Mouse (Mus musculus): ENCODE measurements around the gene Zfp622. TPM values are rescaled to one million over a fixed set of nuclear protein-coding genes. Genes with fewer than 3 reads are reported as not detected.

Zfp622 gene
- total RNA-seq (2014; rRNA removed) (32.6 and 33.8 TPM in 2 replicates), polyA plus RNA-seq (2015; fragmentation: Nextera tagmentation; extraction: Ambion mirVana) (29.9 and 33.2 TPM in 2 replicates)

- no peaks in the 10 kb centered on the region for H3K27me3 ChIP-seq (ENCODE audit: insufficient read depth, low read length)
- WGBS = under 1% methylated on average over 57 of the region's 57 CpGs
- TF ChIP-seq CTCF (IDR thresholded peaks at IDR 0.05; ENCODE audit: low read depth) = no peak
- DNase-seq (ENCODE audit: low spot score) (peak; percentile 100), ATAC-seq (peak; percentile 98)
- H3K36me3 ChIP-seq (ENCODE audit: insufficient read depth, low read length) = no peaks in the 10 kb centered on the region
- H3K4me1 ChIP-seq (ENCODE audit: insufficient read depth, low read length) = peaks cover 10% of the 10 kb centered on the region
- no peaks in the 10 kb centered on the region for H3K9me3 ChIP-seq (ENCODE audit: low read length)
- peak within 1 kb of the TSS; percentile 84 for H3K9ac ChIP-seq (replicated peaks; ENCODE audit: low read length)
- H3K4me2 ChIP-seq (ENCODE audit: low read depth, low read length) = peak within 1 kb of the TSS; percentile 96
- peak within 1 kb of the TSS; percentile 91 for H3K27ac ChIP-seq
- H3K4me3 ChIP-seq (ENCODE audit: low read length) = peak within 1 kb of the TSS; percentile 98
Measured at GRCm38 (mm10) chr15:25984067-25984733, at the start of gene Zfp622. Gene Zfp622, plus strand, starts transcription at chr15:25984366.

- DNase-seq (ENCODE audit: low spot score) = no peak
- no peak overlapping the region for H3K27ac ChIP-seq
- H3K4me2 ChIP-seq (ENCODE audit: low read depth, low read length) = no peak overlapping the region
- no peaks in the 10 kb centered on the region for H3K27me3 ChIP-seq (ENCODE audit: insufficient read depth, low read length)
- H3K4me1 ChIP-seq (ENCODE audit: insufficient read depth, low read length) = 0 out of 2 replicates have a peak, but pooled peaks cover 7% of the 10 kb centered on the region
- no peaks in the 10 kb centered on the region for H3K9me3 ChIP-seq (ENCODE audit: low read length)
- WGBS = 87% methylated on average over 7 of the region's 7 CpGs
- no peak overlapping the region for H3K4me3 ChIP-seq (ENCODE audit: low read length)
- ATAC-seq = no peak
- no peak overlapping the region for H3K9ac ChIP-seq (replicated peaks; ENCODE audit: low read length)
- no peaks in the 10 kb centered on the region for H3K36me3 ChIP-seq (ENCODE audit: insufficient read depth, low read length)
- TF ChIP-seq CTCF (IDR thresholded peaks at IDR 0.05; ENCODE audit: low read depth) = no peak
Measured at GRCm38 (mm10) chr15:25934411-25934810, 49.8 kb upstream of the Zfp622 start.

GRCm38 (mm10) chr15:25938496-25938895 is 45.7 kb upstream of the Zfp622 start:
- no peak for ATAC-seq
- no peak for TF ChIP-seq CTCF (IDR thresholded peaks at IDR 0.05; ENCODE audit: low read depth)

GRCm38 (mm10) chr15:25940397-25941377 is 43.5 kb upstream of the Zfp622 start:
- no peak overlapping the region for H3K9ac ChIP-seq (replicated peaks; ENCODE audit: low read length)
- H3K4me2 ChIP-seq (ENCODE audit: low read depth, low read length) = peak overlapping the region; percentile 8; the same call in 1 of the 2 replicates
- no peaks in the 10 kb centered on the region for H3K4me1 ChIP-seq (ENCODE audit: insufficient read depth, low read length)
- no peaks in the 10 kb centered on the region for H3K36me3 ChIP-seq (ENCODE audit: insufficient read depth, low read length)
- ATAC-seq (no peak), DNase-seq (ENCODE audit: low spot score) (no peak)
- no peaks in the 10 kb centered on the region for H3K27me3 ChIP-seq (ENCODE audit: insufficient read depth, low read length)
- TF ChIP-seq CTCF (IDR thresholded peaks at IDR 0.05; ENCODE audit: low read depth) = no peak
- no peaks in the 10 kb centered on the region for H3K9me3 ChIP-seq (ENCODE audit: low read length)
- no peak overlapping the region for H3K27ac ChIP-seq
- H3K4me3 ChIP-seq (ENCODE audit: low read length) = no peak overlapping the region
- 42% methylated on average over 24 of the region's 24 CpGs for WGBS

More at GRCm38 (mm10) chr15:25938496-25938895, 45.7 kb upstream of the Zfp622 start:
- Histone ChIP-seq H3K36me3 (ENCODE audit: insufficient read depth, low read length) (no peaks in the 10 kb centered on the region), H3K9me3 (ENCODE audit: low read length) (no peaks in the 10 kb centered on the region), H3K4me1 (ENCODE audit: insufficient read depth, low read length) (no peaks in the 10 kb centered on the region), H3K4me3 (ENCODE audit: low read length) (no peak overlapping the region), H3K27me3 (ENCODE audit: insufficient read depth, low read length) (no peaks in the 10 kb centered on the region), H3K4me2 (ENCODE audit: low read depth, low read length) (no peak overlapping the region), H3K27ac (no peak overlapping the region), H3K9ac (replicated peaks; ENCODE audit: low read length) (no peak overlapping the region)
- WGBS = 89% methylated on average over 7 of the region's 7 CpGs
- no peak for DNase-seq (ENCODE audit: low spot score)

GRCm38 (mm10) chr15:25941514-25941913 is 42.7 kb upstream of the Zfp622 start:
- H3K4me2 ChIP-seq (ENCODE audit: low read depth, low read length) = no peak overlapping the region
- H3K27me3 ChIP-seq (ENCODE audit: insufficient read depth, low read length) = no peaks in the 10 kb centered on the region
- H3K4me1 ChIP-seq (ENCODE audit: insufficient read depth, low read length) = no peaks in the 10 kb centered on the region
- ATAC-seq (no peak), DNase-seq (ENCODE audit: low spot score) (no peak)
- H3K9me3 ChIP-seq (ENCODE audit: low read length) = no peaks in the 10 kb centered on the region
- H3K9ac ChIP-seq (replicated peaks; ENCODE audit: low read length) = no peak overlapping the region
- TF ChIP-seq CTCF (IDR thresholded peaks at IDR 0.05; ENCODE audit: low read depth) = no peak
- no peaks in the 10 kb centered on the region for H3K36me3 ChIP-seq (ENCODE audit: insufficient read depth, low read length)
- no peak overlapping the region for H3K27ac ChIP-seq
- 65% methylated on average over 11 of the region's 11 CpGs for WGBS
- H3K4me3 ChIP-seq (ENCODE audit: low read length) = no peak overlapping the region

- no peak for TF ChIP-seq CTCF (IDR thresholded peaks at IDR 0.05; ENCODE audit: low read depth)
- H3K9ac ChIP-seq (replicated peaks; ENCODE audit: low read length) = no peak overlapping the region
- H3K36me3 ChIP-seq (ENCODE audit: insufficient read depth, low read length) = no peaks in the 10 kb centered on the region
- no peak overlapping the region for H3K27ac ChIP-seq
- no peak overlapping the region for H3K4me2 ChIP-seq (ENCODE audit: low read depth, low read length)
- no peaks in the 10 kb centered on the region for H3K27me3 ChIP-seq (ENCODE audit: insufficient read depth, low read length)
- H3K4me1 ChIP-seq (ENCODE audit: insufficient read depth, low read length) = no peaks in the 10 kb centered on the region
- DNase-seq (ENCODE audit: low spot score) (no peak), ATAC-seq (no peak)
- H3K9me3 ChIP-seq (ENCODE audit: low read length) = no peaks in the 10 kb centered on the region
- no peak overlapping the region for H3K4me3 ChIP-seq (ENCODE audit: low read length)
- whole genome bisulfite sequencing = 60% methylated on average over 4 of the region's 4 CpGs
Measured at GRCm38 (mm10) chr15:25942415-25942814, 41.8 kb upstream of the Zfp622 start.

Measured in hindbrain, postnatal 0 days (tissue).